Mouse (Mus musculus): Measurements from ENCODE around the gene B3gntl1.

The B3gntl1 gene

DNA sequence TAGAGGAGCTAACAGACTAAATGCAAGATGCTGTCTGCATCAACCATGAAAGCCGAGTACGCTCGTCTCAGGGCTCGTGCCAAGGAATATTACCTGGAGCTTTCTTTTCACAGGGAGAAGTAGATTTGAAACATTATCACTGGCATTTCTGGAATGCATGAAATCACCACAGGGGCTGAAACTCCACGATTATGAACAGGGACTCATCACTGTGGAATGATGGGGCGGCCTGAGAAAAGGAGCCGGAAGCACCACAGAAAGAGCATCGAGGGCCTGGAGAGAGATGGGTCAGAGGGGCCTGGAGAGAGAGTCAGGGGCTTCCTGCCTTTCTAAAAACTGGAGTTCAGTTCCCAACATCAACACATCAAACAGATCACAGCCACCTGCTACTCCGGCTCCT, 25.6 kb downstream of the B3gntl1 start:
- DNase-seq (ENCODE audit: low read depth), result no peak

DNA sequence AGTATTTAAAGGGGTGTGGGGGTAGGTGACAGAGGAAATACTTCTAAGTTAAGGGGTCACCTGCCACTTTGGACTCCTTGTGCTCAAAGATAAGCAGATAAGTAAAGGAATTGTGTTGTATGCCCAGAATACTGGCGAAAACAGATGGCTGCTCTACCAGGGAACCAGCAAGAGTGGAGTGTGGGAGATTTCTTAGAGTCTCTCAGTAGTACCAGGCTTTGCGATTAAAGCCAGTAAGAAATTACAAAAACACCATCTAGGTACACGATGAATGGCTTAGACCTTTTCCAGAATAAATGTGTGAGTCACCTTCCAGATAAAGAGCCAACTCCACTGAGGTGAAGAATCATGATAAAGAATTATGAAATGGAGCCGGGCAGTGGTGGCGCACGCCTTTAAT, 27.6 kb downstream of the B3gntl1 start:
- DNase-seq (ENCODE audit: low read depth), result no peak

DNA sequence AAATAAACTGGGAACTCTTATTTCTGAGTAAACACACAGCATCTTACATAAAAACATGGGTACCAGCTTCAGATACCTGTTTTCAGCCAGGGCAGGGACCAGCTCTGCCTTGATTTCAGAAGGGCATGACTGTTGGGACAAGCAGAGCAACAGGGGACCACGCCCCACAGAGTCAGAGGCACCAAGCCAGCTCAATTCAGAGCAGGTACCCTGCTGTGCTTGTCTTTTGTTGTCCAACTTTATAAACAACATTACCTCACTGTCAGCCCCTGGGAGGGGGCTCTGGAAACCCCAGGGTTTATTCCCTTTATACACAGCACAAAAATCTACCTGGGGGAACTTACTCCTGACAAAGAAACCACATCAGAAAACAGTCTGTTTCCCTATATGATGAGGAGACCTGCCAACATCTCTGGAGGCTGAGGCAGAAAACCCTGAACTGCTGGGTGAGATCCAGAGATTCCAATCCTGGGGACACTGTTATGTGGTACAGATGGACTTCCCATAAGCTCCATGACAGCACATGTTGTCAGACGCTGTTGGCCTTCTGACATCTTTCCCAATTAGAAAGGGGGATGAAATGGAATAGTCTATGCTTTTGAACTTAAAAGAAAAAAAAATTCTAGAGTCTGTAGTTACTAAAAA, 31.3 kb downstream of the B3gntl1 start:
- DNase-seq (ENCODE audit: low read depth), result no peak

DNA sequence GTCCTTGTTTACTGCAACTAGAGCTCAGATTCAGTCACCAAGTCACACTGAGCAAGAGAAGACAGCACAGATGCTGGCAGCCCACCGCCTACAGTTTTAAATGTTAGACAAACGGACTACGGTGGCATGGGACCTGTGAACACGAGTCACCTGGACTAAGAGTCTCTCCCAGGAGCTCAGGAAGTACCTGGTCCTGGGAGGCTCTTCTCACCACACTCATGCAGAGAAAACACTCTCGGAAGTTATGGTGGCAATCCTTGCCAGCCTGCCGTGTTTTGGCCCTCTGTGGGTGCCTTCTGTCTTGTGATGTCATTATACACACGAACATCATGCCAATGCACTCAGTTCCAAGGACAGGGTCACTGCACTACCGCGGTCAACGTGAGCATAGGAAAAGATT, 36.3 kb downstream of the B3gntl1 start:
- no peak for DNase-seq (ENCODE audit: low read depth)

DNA sequence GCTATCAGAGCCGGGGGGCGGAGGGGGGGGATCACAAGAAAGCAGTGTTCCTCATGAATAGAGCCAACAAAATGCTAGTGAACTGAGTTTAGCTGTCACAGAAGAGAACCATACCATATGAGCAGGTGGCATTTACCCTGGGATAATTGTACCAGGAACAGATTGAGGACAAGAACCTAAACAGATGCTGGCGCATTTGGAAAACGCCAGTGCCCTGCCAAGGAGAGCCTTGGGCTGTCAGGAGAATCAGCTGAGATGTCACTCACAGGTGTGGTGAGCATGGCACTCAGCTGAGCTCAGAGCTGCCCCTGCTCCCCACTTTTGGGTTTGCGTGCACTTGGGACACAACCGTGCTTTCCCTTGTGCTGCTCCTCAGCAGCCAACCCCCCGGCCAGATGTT, 41.5 kb downstream of the B3gntl1 start:
- no peak for DNase-seq (ENCODE audit: low read depth)

DNA sequence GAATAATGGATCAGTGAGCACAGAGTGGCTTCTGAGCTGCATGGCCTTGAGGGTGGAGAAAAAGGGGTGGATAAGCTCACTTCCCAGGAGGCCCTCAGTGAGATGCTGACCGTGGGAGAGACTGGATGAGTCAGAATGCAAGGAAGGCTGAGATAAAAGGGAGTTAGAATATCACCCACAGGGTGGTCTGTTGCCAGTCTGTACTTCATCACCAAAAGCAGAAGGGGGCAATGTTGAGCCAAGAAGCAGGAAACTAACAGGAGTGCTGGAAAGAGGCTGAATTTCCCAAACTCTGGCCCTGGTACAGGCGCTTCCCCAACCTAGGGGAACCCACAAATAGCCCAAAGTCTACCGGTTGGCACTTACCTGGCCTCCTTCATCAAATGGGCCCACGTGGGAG, 42.5 kb downstream of the B3gntl1 start:
- DNase-seq (ENCODE audit: low read depth), result no peak

DNA sequence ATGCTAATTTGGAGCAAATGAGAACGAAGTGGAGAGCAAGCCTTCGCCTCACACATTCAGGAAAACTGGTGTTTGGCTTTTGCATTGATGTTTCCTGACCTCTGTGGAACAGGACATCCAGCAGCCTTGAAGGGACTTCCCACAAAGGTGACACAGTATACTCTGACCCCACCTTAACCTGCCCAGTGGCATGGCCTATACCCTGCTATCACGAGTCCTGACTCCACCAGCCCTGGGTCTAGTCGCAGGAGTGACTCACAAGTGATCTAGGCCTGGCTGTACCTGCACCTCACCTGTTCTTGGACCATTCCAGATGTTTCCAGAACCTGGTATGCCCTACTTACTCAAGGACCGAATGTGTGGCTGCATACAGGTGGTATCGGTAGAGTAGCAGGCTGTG, 43.4 kb downstream of the B3gntl1 start:
- no peak for DNase-seq (ENCODE audit: low read depth)

DNA sequence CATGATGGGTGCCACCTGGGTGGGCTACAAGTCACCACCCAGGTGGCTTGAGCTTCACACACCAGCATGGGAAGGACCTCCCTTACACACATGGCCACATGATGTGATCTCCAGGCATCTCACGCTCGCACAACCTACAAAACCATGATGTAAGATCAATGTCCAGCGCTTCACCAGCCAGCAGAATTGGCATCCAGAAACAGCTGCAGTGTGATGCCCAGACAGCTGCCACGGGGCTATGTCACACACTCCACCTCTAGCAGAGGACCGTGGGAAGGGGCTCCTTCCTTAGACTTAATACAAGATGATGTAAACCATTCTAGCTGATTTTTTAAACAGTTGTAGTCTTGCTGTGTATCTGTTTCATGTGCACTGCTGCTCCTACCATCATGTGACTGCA, 45.4 kb downstream of the B3gntl1 start:
- DNase-seq (ENCODE audit: low read depth), result no peak

DNA sequence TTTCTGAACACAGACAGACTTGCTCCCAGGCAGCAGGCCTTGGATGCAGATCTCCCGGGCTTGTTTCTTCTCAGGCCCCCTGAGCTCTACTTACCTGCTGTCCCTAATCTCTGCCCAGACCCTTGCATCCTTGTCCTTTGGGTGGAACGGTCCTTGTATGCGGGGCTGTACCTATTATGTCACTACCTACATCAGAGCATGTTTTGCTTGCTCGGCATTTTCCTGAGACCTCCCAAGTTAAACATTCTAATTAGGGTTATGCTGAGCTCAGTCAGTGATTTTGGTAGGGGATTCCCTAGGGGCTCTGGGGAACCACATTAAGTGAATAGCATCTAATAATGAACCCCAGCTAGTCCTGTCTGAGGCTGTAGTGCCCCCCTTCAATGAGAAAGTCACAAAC, 47.9 kb downstream of the B3gntl1 start:
- DNase-seq (ENCODE audit: low read depth), result no peak

DNA sequence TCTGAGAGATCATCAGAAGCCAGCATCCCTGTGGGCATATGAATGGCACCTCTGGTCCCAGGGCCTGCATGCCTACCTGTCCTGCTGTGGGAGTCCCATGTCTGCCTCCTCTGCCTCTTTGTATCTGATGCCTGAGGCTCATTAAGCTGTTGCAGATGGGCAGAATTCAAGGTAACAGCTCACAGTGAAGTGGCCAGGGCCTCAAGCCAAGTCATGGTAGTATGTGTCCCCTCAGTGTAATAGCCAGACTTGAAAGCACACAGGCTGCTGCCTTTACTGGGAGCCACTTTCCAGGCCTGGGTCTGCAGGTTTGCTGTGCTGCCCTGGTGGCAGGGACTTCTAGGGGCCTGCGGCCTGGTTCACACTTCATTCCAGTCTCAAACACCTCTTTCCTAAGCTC, 55.6 kb downstream of the B3gntl1 start:
- DNase-seq (ENCODE audit: low read depth), result no peak

DNA sequence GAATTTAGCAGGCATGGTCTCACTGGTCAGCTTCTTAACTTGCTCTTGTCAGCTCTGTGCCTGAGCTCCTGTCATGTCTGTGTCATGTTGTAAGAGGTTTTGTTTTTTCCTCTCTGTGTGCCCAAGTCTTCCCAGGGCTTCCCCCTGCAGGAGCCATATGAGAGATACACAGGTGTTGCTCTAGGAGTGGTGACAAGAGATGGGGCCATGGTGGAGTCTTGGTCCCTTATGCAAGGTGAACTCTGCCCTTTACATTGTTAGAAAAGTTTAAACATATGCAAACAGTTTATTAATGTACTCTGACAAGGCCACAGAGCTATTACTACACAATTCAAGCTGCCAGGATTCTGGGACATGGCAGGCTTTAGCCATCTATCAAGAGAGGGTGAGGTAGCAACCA, 56.5 kb downstream of the B3gntl1 start:
- DNase-seq (ENCODE audit: low read depth), result no peak

DNA sequence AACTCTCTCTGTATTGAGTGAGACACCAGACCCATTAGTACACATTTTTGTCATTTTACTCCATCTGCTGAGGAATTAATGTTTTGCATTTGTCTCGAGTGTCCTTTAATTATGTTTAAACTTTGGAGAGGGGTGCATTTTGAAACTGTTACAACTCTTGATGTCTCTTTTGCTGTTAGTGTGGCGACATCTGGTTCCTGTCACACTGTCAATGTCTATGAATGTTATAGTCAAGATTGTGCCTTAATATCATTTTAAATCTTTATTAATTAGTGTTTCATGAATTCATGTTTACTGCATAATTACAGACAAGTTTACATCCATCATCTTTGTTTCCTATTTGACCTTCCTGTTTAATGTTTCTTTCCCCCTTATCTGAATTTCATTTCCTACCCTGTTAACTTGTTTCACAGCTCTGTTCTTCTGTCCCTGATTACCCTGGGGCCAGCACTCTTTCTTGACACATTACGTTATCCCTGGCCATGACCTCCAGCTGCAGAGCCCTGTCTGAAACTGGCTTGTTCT, 56.9 kb downstream of the B3gntl1 start:
- no peak for DNase-seq (ENCODE audit: low read depth)

DNA sequence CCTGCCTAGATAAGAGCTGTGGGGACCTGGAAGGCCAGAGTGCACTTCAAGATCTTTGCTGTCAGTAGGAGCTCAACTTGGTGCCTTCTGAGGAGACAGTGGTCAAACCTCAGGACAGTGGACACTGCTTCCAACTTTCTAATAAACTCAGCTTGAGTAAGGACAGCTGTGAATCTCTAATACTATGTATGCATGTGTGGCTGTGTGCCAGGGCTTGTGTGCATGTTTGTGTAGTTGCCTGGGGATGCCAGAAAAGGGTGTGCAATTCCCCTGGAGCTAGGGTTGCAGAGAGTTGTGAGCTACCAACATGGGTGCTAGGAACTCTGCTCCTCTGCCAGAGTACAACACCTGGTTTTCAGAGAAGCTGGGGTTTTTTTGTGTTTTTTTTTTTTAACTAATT, 62.0 kb downstream of the B3gntl1 start:
- no peak for DNase-seq (ENCODE audit: low read depth)

DNA sequence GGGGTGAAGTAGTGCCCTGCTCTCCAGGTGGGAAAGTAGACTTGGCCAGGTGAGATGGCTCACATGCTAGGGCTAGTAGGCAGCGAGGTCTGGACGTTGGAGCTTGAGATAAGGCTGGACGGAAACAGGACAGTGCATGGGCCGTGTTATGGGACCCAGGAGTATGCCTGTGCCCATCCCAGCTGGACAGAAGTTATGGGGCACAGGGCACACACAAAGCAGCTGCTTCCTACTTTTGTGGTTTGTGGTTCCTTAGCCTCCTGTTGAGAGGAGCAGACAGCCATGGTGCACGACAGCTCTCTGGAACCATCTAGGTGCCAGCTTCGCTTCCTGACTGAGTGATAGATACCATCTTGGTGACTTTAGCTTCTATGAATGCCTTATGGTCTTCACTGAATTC, 67.3 kb downstream of the B3gntl1 start:
- no peak for DNase-seq (ENCODE audit: low read depth)

DNA sequence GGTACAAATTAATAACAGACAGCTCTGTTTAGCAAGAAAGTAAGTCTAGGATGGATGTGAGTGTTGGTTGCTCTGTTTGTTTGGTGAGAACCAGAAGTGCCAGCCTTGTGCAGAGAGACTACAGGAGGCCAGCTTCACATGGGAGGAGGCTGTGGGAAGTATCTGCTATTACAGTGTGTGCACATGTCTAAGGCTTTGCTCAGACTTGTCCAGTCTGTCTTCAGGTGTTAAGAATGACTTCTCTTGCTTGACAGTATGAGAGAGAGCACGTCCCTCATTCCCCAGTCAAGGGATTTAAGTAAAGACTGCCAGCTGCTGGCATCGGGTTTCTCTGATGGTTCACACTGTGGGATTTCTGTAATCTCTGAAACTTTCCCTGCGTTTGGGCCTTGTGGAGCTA, 71.5 kb downstream of the B3gntl1 start:
- no peak for DNase-seq (ENCODE audit: low read depth)

DNA sequence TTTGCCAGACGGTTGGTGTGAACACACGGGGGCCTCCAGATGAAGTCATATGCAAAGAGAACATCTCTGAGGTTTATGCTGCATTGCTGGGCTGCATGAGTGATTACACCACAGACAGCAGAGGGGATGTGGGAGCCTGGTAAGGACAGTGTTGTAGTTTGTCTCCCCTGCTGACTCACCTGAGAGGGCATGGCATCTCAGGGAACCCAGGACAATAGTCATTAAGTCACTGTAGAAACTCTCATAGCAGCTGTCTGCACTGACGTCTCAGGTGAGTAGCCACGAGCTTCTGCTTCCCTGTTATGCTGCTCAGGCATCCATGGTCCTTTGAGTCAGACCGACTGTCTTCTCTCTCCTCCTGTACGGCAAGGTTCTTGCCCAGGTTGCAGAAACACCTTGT, 75.7 kb downstream of the B3gntl1 start:
- no peak for DNase-seq (ENCODE audit: low read depth)

DNA sequence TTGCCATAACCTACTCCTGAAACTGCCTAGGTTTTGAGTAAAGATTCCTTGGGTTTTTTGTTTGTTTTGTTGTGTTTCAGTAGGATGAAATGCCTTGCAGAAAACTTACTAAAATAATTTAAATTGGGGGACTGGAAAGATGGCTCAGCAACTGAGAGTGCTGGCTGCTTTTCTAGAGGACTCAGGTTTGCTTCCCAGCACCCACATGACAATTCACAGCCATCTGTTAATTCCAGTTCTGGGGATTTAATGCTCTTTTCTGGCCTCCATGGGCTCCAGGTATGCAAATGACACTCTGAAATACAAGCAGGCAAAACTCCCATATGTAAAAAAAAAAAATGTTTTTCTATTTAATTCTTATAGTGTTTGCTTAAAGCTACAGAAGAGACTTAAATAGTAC, 91.1 kb downstream of the B3gntl1 start:
- no peak for DNase-seq (ENCODE audit: low read depth)

Data from naive thymus-derived CD4-positive, alpha-beta T cell, adult 2 months (primary cell).